ENCODE assay signal across 8 mouse cellular contexts in the genomic region with DNA sequence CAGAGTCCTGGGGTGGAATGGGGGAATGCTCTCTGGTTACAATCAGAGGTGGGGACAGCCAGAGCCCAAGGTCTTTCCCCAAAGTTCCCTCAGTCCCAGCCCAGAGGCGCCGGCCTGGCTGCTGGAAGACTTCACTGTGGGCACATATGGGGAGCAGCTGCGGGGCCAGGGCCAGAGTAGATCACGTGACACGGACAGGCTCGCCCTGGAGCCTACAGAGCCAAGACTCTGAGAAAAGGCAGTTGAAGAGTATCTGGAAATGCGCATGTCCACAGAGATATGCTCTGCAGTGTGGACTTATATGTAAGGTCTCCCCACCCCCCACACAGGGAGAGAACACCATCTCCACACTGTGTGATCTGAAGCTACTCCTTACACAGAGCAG. TPM values are rescaled to one million over a fixed set of nuclear protein-coding genes. Genes with fewer than 3 reads are reported as not detected.
DNase-seq lines count a peak whose midpoint lies in the region; ATAC-seq and TF ChIP-seq lines count a peak whose summit lies in the region.

No protein-coding gene starts in this region.

- TF ChIP-seq CTCF in ES-Bruce4 (IDR thresholded peaks at IDR 0.05; ENCODE audit: low read depth, low read length), result no peak

- no peak overlapping the region for H3K4me3 ChIP-seq in ES-Bruce4 (ENCODE audit: low read depth, low read length)
- H3K4me3 ChIP-seq in heart, embryonic 16.5 days (ENCODE audit: low read length), result no peak overlapping the region

- TF ChIP-seq POLR2A in ES-Bruce4 (IDR thresholded peaks at IDR 0.05; ENCODE audit: insufficient read depth, low read length), result no peak

- peak; percentile 41 to 60 for DNase-seq in adrenal gland, postnatal 4 days (ENCODE audit: low spot score in 2 of 2)
- DNase-seq in kidney, postnatal 36 days, result peak; percentile 62 to 66
- no peak for DNase-seq in natural killer cell, adult 2 months (ENCODE audit: low spot score in 2 of 2)
- no peak for DNase-seq in cerebellum, postnatal 14 days
- no peak for DNase-seq in spleen, adult 12 weeks (ENCODE audit: low spot score)

- H3K9me3 ChIP-seq in ES-Bruce4 (replicated peaks; ENCODE audit: control insufficient read depth, insufficient read depth, low read length, poor library complexity, severe bottlenecking), result no peaks in the 10 kb centered on the region
- no peaks in the 10 kb centered on the region for H3K9me3 ChIP-seq in heart, embryonic 16.5 days (replicated peaks; ENCODE audit: control insufficient read depth, low read length)

- H3K4me1 ChIP-seq in ES-Bruce4 (ENCODE audit: control insufficient read depth, insufficient read depth, low read length), result peaks cover 14% of the 10 kb centered on the region
- peaks cover 30% of the 10 kb centered on the region for H3K4me1 ChIP-seq in heart, embryonic 16.5 days (ENCODE audit: control insufficient read depth, insufficient read depth, low read length)

- H3K36me3 ChIP-seq in ES-Bruce4 (ENCODE audit: control insufficient read depth, insufficient read depth, low read length, poor library complexity, severe bottlenecking), result no peaks in the 10 kb centered on the region
- H3K36me3 ChIP-seq in heart, embryonic 16.5 days (ENCODE audit: control insufficient read depth, insufficient read depth), result no peaks in the 10 kb centered on the region

- H3K4me2 ChIP-seq in heart, embryonic 16.5 days (ENCODE audit: low read depth, low read length), result peak overlapping the region; percentile 17

- TF ChIP-seq EP300 in ES-Bruce4 (IDR thresholded peaks at IDR 0.05; ENCODE audit: insufficient read depth, low read depth, low read length), result no peak

- H3K9ac ChIP-seq in ES-Bruce4 (ENCODE audit: low read depth, poor library complexity, severe bottlenecking), result no peak overlapping the region
- H3K9ac ChIP-seq in heart, embryonic 16.5 days (ENCODE audit: low read length), result peak overlapping the region; percentile 49; the same call in 1 of the 2 replicates

- peak; percentile 87 for ATAC-seq in heart, embryonic 16.5 days (replicated peaks; ENCODE audit: extremely low read depth, insufficient read depth, low FRiP score)
- peak; percentile 40 for ATAC-seq in megakaryocyte-erythroid progenitor cell, adult 5-6 weeks (replicated peaks; ENCODE audit: low FRiP score, low TSS enrichment, poor library complexity, severe bottlenecking)

- 13% methylated on average over 7 of the region's 7 CpGs for WGBS in heart, embryonic 16.5 days

- H3K27ac ChIP-seq in ES-Bruce4 (ENCODE audit: insufficient read depth, low read length), result peak overlapping the region; percentile 21
- H3K27ac ChIP-seq in heart, embryonic 16.5 days (ENCODE audit: low read length), result peak overlapping the region; percentile 85

- no peaks in the 10 kb centered on the region for H3K27me3 ChIP-seq in ES-Bruce4 (ENCODE audit: control insufficient read depth, insufficient read depth, low read length, poor library complexity, severe bottlenecking)
- H3K27me3 ChIP-seq in heart, embryonic 16.5 days (ENCODE audit: control insufficient read depth, insufficient read depth, low read length), result no peaks in the 10 kb centered on the region

RNA-seq across cellular contexts. Expression of a gene that starts 6.4 kb away (rescaled TPM):
- 19.0 and 20.5 TPM in 2 replicates for polyA plus RNA-seq in ES-Bruce4 (2011; ENCODE audit: insufficient read depth, insufficient read length, low read depth, missing spikeins)
- 100 to 1,000 TPM; 103 to 129 TPM for total RNA-seq in adrenal gland, postnatal 4 days (2021)
- polyA plus RNA-seq in heart, embryonic 16.5 days (2015; fragmentation: Nextera tagmentation; extraction: Ambion mirVana), result 56.3 and 64.5 TPM in 2 replicates
- not detected in 2 replicates for total RNA-seq in megakaryocyte-erythroid progenitor cell, adult 5-6 weeks (2014; fragmentation: Nextera tagmentation)
- total RNA-seq in megakaryocyte-erythroid progenitor cell, adult 5-6 weeks (2017), result not detected in 2 replicates

RNA-seq across cellular contexts. Expression of a gene that starts 24.3 kb away (rescaled TPM):
- 0.94 and 1.1 TPM in 2 replicates for polyA plus RNA-seq in ES-Bruce4 (2011; ENCODE audit: insufficient read depth, insufficient read length, low read depth, missing spikeins)
- 1 to 10 TPM; 4.2 to 4.9 TPM for total RNA-seq in adrenal gland, postnatal 4 days (2021)
- polyA plus RNA-seq in heart, embryonic 16.5 days (2015; fragmentation: Nextera tagmentation; extraction: Ambion mirVana), result 26.7 and 30.9 TPM in 2 replicates
- not detected in 2 replicates for total RNA-seq in megakaryocyte-erythroid progenitor cell, adult 5-6 weeks (2014; fragmentation: Nextera tagmentation)
- total RNA-seq in megakaryocyte-erythroid progenitor cell, adult 5-6 weeks (2017), result not detected in 2 replicates

RNA-seq across cellular contexts. Expression of a gene that starts 42.8 kb away (rescaled TPM):
- polyA plus RNA-seq in ES-Bruce4 (2011; ENCODE audit: insufficient read depth, insufficient read length, low read depth, missing spikeins), result 31.2 and 31.5 TPM in 2 replicates
- total RNA-seq in adrenal gland, postnatal 4 days (2021), result 10 to 100 TPM; 26.7 to 27.4 TPM
- polyA plus RNA-seq in heart, embryonic 16.5 days (2015; fragmentation: Nextera tagmentation; extraction: Ambion mirVana), result 18.9 and 19.2 TPM in 2 replicates
- total RNA-seq in megakaryocyte-erythroid progenitor cell, adult 5-6 weeks (2014; fragmentation: Nextera tagmentation), result 12.5 and 20.3 TPM in 2 replicates
- total RNA-seq in megakaryocyte-erythroid progenitor cell, adult 5-6 weeks (2017), result 5.8 and 6.2 TPM in 2 replicates

Comparison
In these comparisons a context has a peak if more than half of its experiments do, and no peak if none do; other contexts are left out.
1. DNase-seq: peak in adrenal gland, postnatal 4 days (2 of 2) and kidney, postnatal 36 days (2 of 2); none in natural killer cell, adult 2 months (0 of 2), cerebellum, postnatal 14 days (0 of 2) and spleen, adult 12 weeks (single experiment).
2. RNA of a gene that starts 6.4 kb away (total RNA-seq): 103 to 129 TPM in adrenal gland, postnatal 4 days; not detected in megakaryocyte-erythroid progenitor cell, adult 5-6 weeks; every median in the first group is over 100 times any median in the second.
3. RNA of a gene that starts 24.3 kb away (total RNA-seq): 4.2 to 4.9 TPM in adrenal gland, postnatal 4 days; not detected in megakaryocyte-erythroid progenitor cell, adult 5-6 weeks; every median in the first group is over 4 times any median in the second.